Mouse (Mus musculus): ENCODE measurements around the gene Btbd35f30. TPM values are rescaled to one million over a fixed set of nuclear protein-coding genes. Genes with fewer than 3 reads are reported as not detected.
"Not testable (repeated sequence)": the region's sequence is repeated elsewhere in the genome, so short reads cannot be mapped to it uniquely, and the experiment has no call there.

Gene Btbd35f30
- not detected in 2 replicates for polyA plus RNA-seq (2015; fragmentation: Nextera tagmentation; extraction: Ambion mirVana)

- WGBS: no CpG with 5 or more reads among the region's 4 CpGs
- ATAC-seq (ENCODE audit: borderline replicate concordance, extremely low read depth, low FRiP score, low TSS enrichment); H3K27ac ChIP-seq; H3K36me3 ChIP-seq; H3K4me1 ChIP-seq; H3K4me2 ChIP-seq; H3K4me3 ChIP-seq; H3K9me3 ChIP-seq; H3K9ac ChIP-seq; H3K27me3 ChIP-seq: not testable (repeated sequence)
Observed at GRCm38 (mm10) chrX:32894325-32894724, at the start of gene Btbd35f30. Btbd35f30 (plus strand) TSS chrX:32894625.

GRCm38 (mm10) chrX:32941468-32941867, 47.0 kb downstream of the Btbd35f30 start, which contains the start of gene Gm21789:
Gm21789 (plus strand) TSS chrX:32941768.
- not testable (repeated sequence) for H3K4me2 ChIP-seq; H3K4me1 ChIP-seq; H3K9ac ChIP-seq; H3K27ac ChIP-seq; ATAC-seq (ENCODE audit: borderline replicate concordance, extremely low read depth, low FRiP score, low TSS enrichment); H3K27me3 ChIP-seq; H3K36me3 ChIP-seq; H3K4me3 ChIP-seq; H3K9me3 ChIP-seq
- WGBS: no CpG with 5 or more reads among the region's 1 CpGs

Other genes with a start within 250 kb of the Btbd35f30 start
- gene Gm5926, start 243.9 kb upstream of the Btbd35f30 start, polyA plus RNA-seq (2015; fragmentation: Nextera tagmentation; extraction: Ambion mirVana): not detected in 2 replicates
- not detected in 2 replicates for gene Btbd35f21, start 168.5 kb upstream of the Btbd35f30 start, polyA plus RNA-seq (2015; fragmentation: Nextera tagmentation; extraction: Ambion mirVana)
- gene Gm21789, start 47.1 kb downstream of the Btbd35f30 start, polyA plus RNA-seq (2015; fragmentation: Nextera tagmentation; extraction: Ambion mirVana): not detected in 2 replicates
- gene Btbd35f5, start 79.3 kb downstream of the Btbd35f30 start, polyA plus RNA-seq (2015; fragmentation: Nextera tagmentation; extraction: Ambion mirVana): not detected in 2 replicates